Mouse (Mus musculus): Measurements from ENCODE around the gene Bpifa3. TPM values are rescaled to one million over a fixed set of nuclear protein-coding genes. Genes with fewer than 3 reads are reported as not detected.

Bpifa3 gene
- polyA plus RNA-seq (2015; fragmentation: Nextera tagmentation; extraction: Ambion mirVana) = not detected in 2 replicates

DNA sequence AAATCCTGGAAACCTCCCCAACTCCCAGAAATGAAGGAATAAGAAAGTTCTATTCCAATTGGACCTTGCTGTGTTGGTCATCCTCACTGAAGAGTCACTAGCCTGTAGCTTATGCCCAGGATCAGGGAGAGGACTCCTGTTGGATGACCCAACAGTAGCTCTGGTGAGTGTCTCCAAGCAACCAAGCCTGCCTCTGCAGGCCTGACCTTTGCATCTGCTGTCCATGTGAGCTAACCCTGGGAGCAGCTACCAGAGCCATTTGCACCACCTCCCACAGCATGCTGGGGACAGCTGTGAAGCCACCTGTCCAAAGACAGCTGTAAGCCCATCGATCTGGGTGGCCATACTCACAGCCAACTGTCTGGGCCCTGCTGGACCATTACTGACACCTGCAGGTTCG, at the start of gene Bpifa3:
Gene Bpifa3, plus strand, starts transcription at position 217 of the 400 bp plus-strand sequence.
- H3K27ac ChIP-seq (replicated peaks) = no peak within 1 kb of the TSS
- H3K36me3 ChIP-seq (replicated peaks) = no peaks in the 10 kb centered on the region
- no peaks in the 10 kb centered on the region for H3K27me3 ChIP-seq
- H3K9ac ChIP-seq = no peak within 1 kb of the TSS
- no peak for ATAC-seq (ENCODE audit: insufficient read depth)
- no peak within 1 kb of the TSS for H3K4me2 ChIP-seq
- no peaks in the 10 kb centered on the region for H3K4me1 ChIP-seq (replicated peaks)
- no peak within 1 kb of the TSS for H3K4me3 ChIP-seq (replicated peaks)
- 30% methylated on average over 2 of the region's 2 CpGs for WGBS (ENCODE audit: insufficient replicate concordance)
- no peaks in the 10 kb centered on the region for H3K9me3 ChIP-seq (replicated peaks)

DNA sequence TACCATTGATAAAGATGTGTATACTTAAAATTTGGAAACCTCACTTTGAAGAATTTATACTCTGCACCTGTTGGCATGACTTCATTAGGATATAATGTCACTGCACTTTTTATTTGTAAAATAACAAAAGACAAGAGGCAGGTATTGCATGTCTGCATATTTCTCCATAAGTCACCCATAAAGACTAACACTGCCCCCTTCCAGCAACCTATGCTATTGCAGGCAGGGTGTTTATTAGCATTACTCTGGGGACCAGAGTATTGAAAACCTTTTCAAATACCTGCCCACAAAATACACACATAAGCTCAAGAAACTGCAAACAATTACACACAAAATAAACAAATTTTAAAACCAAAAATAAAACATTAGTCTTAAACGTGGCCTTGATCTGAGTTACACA, 32.4 kb upstream of the Bpifa3 start:
- 31% methylated on average over 1 of the region's 1 CpGs for WGBS (ENCODE audit: insufficient replicate concordance)
- Histone ChIP-seq H3K4me1 (replicated peaks) (no peaks in the 10 kb centered on the region), H3K27ac (replicated peaks) (no peak overlapping the region), H3K27me3 (no peaks in the 10 kb centered on the region), H3K9me3 (replicated peaks) (no peaks in the 10 kb centered on the region), H3K4me3 (replicated peaks) (no peak overlapping the region), H3K9ac (no peak overlapping the region), H3K36me3 (replicated peaks) (no peaks in the 10 kb centered on the region), H3K4me2 (no peak overlapping the region)
- no peak for ATAC-seq (ENCODE audit: insufficient read depth)

DNA sequence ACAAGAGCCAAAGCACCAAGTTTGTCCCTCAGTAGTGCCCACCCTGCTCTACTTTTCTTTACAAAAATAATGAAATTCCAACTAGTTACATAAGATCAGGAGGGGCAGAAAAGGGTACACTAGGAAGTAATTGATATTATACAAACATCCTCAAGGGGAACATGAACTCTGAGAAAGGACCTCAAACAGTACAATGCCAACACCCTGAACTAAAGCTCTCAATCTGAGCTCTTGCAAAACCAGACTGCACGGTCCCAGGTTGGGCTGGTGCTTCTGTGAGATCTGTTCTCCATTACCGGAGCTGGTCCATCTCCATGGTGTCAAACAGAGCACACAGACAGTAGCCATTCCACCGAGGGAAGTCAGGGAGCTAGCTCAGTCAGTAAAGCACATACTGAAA, 12.8 kb upstream of the Bpifa3 start:
- Histone ChIP-seq H3K36me3 (replicated peaks) (no peaks in the 10 kb centered on the region), H3K4me1 (replicated peaks) (no peaks in the 10 kb centered on the region), H3K4me3 (replicated peaks) (no peak overlapping the region), H3K27me3 (no peaks in the 10 kb centered on the region), H3K27ac (replicated peaks) (no peak overlapping the region), H3K9ac (no peak overlapping the region), H3K4me2 (no peak overlapping the region), H3K9me3 (replicated peaks) (no peaks in the 10 kb centered on the region)
- no peak for ATAC-seq (ENCODE audit: insufficient read depth)
- 51% methylated on average over 3 of the region's 3 CpGs for WGBS (ENCODE audit: insufficient replicate concordance)

DNA sequence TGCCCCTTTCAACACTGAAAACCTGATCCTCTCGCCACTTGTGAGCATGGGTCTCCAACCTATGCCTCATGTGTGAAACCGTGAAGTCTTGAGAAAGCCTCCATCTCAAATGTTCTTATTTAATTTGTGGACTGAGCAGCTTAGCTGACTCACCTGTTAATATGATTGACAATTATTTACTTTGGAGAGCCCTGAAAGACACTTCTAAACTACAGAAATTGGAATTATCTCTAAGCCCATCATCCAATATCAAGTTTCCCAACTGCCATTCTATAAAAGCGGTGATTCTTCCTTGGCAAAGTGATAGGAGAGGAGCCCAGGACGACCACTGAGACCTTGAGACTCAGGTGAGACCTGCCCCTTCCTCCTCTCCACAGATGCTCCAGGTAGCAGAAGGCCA, 12.4 kb downstream of the Bpifa3 start, which contains the start of gene Bpifa1:
Gene Bpifa1, plus strand, starts transcription at position 301 of the 400 bp plus-strand sequence.
- Histone ChIP-seq H3K27ac (replicated peaks) (no peak within 1 kb of the TSS), H3K4me2 (no peak within 1 kb of the TSS), H3K27me3 (no peaks in the 10 kb centered on the region), H3K36me3 (replicated peaks) (no peaks in the 10 kb centered on the region), H3K9me3 (replicated peaks) (no peaks in the 10 kb centered on the region), H3K4me1 (replicated peaks) (no peaks in the 10 kb centered on the region), H3K9ac (no peak within 1 kb of the TSS), H3K4me3 (replicated peaks) (no peak within 1 kb of the TSS)
- no peak for ATAC-seq (ENCODE audit: insufficient read depth)
- 54% methylated on average over 4 of the region's 4 CpGs for WGBS (ENCODE audit: insufficient replicate concordance)

DNA sequence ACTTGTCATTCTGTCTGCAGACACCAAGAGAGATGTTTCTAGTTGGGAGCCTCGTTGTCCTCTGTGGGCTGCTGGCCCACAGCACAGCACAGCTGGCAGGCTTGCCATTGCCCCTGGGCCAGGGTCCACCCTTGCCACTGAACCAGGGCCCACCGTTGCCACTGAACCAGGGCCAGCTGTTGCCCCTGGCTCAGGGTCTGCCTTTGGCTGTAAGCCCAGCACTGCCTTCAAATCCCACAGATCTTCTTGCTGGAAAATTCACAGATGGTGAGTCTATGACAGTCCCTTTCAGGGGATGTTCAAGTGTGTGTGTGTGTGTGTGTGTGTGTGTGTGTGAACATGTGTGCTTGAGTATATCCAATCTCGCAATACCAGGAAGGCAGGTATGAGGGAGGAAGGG, 13.6 kb downstream of the Bpifa3 start:
- no peaks in the 10 kb centered on the region for H3K4me1 ChIP-seq (replicated peaks)
- WGBS (ENCODE audit: insufficient replicate concordance) = 49% methylated on average over 3 of the region's 3 CpGs

DNA sequence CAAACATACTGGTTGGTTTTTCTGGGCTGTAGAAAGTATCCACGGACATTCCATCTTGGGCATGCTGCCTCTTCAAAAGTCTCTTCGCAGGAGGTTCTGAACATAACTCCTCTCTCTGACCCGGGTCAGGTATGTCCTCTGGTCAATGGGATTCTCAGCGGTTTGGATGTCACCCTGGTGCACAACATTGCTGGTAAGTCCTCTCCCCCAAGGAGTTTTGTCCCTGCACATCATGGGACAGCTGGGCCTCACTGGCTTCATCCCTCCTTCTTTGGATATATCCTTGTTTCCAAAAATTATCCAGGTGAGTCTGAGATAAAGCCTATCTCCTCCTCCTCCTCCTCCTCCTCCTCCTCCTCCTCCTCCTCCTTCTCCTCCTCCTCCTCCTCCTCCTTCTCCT, 17.4 kb downstream of the Bpifa3 start:
- Histone ChIP-seq H3K4me3 (replicated peaks) (no peak overlapping the region), H3K4me1 (replicated peaks) (no peaks in the 10 kb centered on the region), H3K9me3 (replicated peaks) (no peaks in the 10 kb centered on the region), H3K4me2 (no peak overlapping the region), H3K27ac (replicated peaks) (no peak overlapping the region), H3K27me3 (no peaks in the 10 kb centered on the region), H3K9ac (no peak overlapping the region), H3K36me3 (replicated peaks) (no peaks in the 10 kb centered on the region)
- no peak for ATAC-seq (ENCODE audit: insufficient read depth)
- 60% methylated on average over 4 of the region's 4 CpGs for WGBS (ENCODE audit: insufficient replicate concordance)

More for the DNA sequence above, 13.6 kb downstream of the Bpifa3 start:
- Histone ChIP-seq H3K4me2 (no peak overlapping the region), H3K27ac (replicated peaks) (no peak overlapping the region), H3K36me3 (replicated peaks) (no peaks in the 10 kb centered on the region), H3K4me3 (replicated peaks) (no peak overlapping the region), H3K9ac (no peak overlapping the region), H3K9me3 (replicated peaks) (no peaks in the 10 kb centered on the region), H3K27me3 (no peaks in the 10 kb centered on the region)
- no peak for ATAC-seq (ENCODE audit: insufficient read depth)

DNA sequence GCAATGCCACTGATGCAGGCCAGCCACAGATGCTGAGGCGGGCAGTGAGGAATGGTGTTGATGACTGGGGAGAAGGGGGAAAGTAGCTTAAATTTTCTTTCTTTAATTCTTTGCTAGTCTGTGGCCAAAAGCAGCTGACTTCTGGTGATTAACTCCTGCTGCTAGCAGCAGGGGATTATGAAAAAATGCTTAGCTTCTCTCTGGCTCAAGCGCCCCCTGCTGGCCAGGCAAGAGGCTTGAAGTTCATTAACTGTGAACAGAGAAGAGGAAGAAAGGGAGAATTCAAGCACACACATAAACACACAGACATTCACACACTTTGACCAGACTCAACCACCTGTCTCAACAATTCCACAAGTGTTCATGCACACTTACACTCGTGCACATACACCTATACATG, 28.3 kb downstream of the Bpifa3 start:
- no peak for ATAC-seq (ENCODE audit: insufficient read depth)
- Histone ChIP-seq H3K4me3 (replicated peaks) (no peak overlapping the region), H3K4me2 (no peak overlapping the region), H3K36me3 (replicated peaks) (no peaks in the 10 kb centered on the region), H3K27me3 (no peaks in the 10 kb centered on the region), H3K9ac (no peak overlapping the region), H3K4me1 (replicated peaks) (no peaks in the 10 kb centered on the region), H3K27ac (replicated peaks) (no peak overlapping the region), H3K9me3 (replicated peaks) (no peaks in the 10 kb centered on the region)
- WGBS (ENCODE audit: insufficient replicate concordance) = 28% methylated on average over 3 of the region's 3 CpGs

DNA sequence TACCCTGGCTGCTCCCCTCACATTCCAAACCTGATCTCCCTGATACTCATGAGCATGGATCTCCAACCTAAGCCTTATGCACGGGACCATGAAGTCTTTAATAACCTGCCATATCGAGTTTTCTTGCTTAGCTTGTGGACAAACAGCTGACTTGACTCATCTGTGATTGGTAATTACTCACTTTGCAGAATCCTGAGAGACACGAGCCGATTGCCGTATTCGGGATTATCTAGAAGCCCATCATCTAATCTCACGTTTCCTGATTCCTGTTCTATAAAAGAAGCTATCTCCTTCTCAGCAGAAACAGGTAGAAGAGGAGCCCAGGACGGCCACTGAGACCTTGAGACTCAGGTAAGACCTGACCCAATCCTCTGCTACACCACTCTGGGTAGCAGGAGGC, 32.2 kb downstream of the Bpifa3 start, which contains the start of gene Bpifa5:
Gene Bpifa5, plus strand, starts transcription at position 301 of the 400 bp plus-strand sequence.
- H3K9ac ChIP-seq = no peak within 1 kb of the TSS
- ATAC-seq (ENCODE audit: insufficient read depth) = no peak
- no peaks in the 10 kb centered on the region for H3K27me3 ChIP-seq
- H3K4me2 ChIP-seq = no peak within 1 kb of the TSS
- no peaks in the 10 kb centered on the region for H3K4me1 ChIP-seq (replicated peaks)
- no peak within 1 kb of the TSS for H3K27ac ChIP-seq (replicated peaks)
- H3K9me3 ChIP-seq (replicated peaks) = no peaks in the 10 kb centered on the region
- H3K4me3 ChIP-seq (replicated peaks) = no peak within 1 kb of the TSS
- 55% methylated on average over 8 of the region's 8 CpGs for WGBS (ENCODE audit: insufficient replicate concordance)
- H3K36me3 ChIP-seq (replicated peaks) = no peaks in the 10 kb centered on the region

DNA sequence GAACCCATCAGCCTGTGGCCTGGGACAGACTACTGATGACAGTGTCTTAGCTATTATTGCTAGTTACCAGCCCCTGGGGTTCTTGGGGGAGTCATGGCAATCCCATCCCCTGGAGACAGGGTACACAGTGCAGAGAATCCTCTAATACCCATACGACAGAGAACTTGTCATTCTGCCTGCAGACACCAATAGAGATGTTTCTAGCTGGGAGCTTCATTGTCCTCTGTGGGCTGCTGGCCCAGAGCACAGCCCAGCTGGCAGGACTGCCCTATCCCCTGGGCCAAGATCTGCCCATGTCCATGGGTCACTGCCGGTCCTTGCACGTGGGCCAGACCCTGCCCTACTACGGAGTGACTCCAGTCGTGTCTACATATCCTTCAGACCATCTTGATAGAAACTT, 33.2 kb downstream of the Bpifa3 start:
- 68% methylated on average over 5 of the region's 5 CpGs for WGBS (ENCODE audit: insufficient replicate concordance)
- no peaks in the 10 kb centered on the region for H3K36me3 ChIP-seq (replicated peaks)
- no peaks in the 10 kb centered on the region for H3K4me1 ChIP-seq (replicated peaks)
- no peak overlapping the region for H3K4me3 ChIP-seq (replicated peaks)
- no peaks in the 10 kb centered on the region for H3K9me3 ChIP-seq (replicated peaks)
- H3K9ac ChIP-seq = no peak overlapping the region
- no peak for ATAC-seq (ENCODE audit: insufficient read depth)
- H3K27ac ChIP-seq (replicated peaks) = no peak overlapping the region
- no peak overlapping the region for H3K4me2 ChIP-seq
- H3K27me3 ChIP-seq = no peaks in the 10 kb centered on the region

DNA sequence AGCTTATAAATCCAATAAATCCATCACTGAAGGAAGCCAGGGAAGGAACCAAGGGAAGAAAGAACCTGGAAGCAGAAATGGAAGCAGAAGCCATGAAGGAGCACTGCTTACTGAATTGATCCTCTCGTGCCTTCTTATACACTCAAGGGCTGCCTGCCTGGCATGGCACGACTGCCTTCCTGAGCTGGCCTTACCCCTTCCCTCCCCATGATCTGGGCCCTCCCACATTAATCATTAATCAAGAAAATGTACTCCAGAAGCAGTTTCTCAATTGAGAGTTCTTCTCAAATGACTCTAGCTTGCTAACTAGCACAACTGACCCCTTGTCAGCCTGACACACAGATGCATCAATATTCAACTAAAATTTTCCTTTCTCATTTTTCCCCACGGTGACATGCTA, 39.0 kb downstream of the Bpifa3 start:
- H3K36me3 ChIP-seq (replicated peaks) = no peaks in the 10 kb centered on the region
- no peaks in the 10 kb centered on the region for H3K9me3 ChIP-seq (replicated peaks)
- H3K4me2 ChIP-seq = no peak overlapping the region
- no peaks in the 10 kb centered on the region for H3K27me3 ChIP-seq
- WGBS (ENCODE audit: insufficient replicate concordance) = 39% methylated on average over 3 of the region's 3 CpGs
- H3K9ac ChIP-seq = no peak overlapping the region
- H3K4me3 ChIP-seq (replicated peaks) = no peak overlapping the region
- no peak for ATAC-seq (ENCODE audit: insufficient read depth)
- H3K4me1 ChIP-seq (replicated peaks) = no peaks in the 10 kb centered on the region
- no peak overlapping the region for H3K27ac ChIP-seq (replicated peaks)

DNA sequence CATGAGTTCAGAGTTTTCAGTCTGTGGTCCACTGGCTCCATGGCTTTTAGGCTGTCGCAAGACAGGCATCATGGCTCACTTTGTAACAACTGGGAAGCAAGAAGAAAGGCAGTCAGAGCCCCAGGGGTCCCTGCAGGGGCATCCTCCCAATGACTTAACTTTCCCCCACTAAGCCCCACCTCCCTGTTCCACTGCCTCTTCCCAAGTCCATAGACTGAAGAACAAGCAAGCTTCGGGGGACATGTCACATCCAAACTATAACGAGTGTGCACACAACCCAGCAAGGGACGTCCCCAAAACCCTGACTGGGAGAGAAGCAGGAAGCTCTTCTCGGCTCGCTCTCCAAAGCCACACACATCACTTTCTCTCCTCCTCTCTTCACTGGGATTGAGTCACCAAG, 41.5 kb downstream of the Bpifa3 start:
- H3K27me3 ChIP-seq = no peaks in the 10 kb centered on the region
- H3K9ac ChIP-seq = no peak overlapping the region
- no peak overlapping the region for H3K27ac ChIP-seq (replicated peaks)
- no peak overlapping the region for H3K4me2 ChIP-seq
- no peaks in the 10 kb centered on the region for H3K36me3 ChIP-seq (replicated peaks)
- no peak overlapping the region for H3K4me3 ChIP-seq (replicated peaks)
- ATAC-seq (ENCODE audit: insufficient read depth) = no peak
- no peaks in the 10 kb centered on the region for H3K4me1 ChIP-seq (replicated peaks)
- H3K9me3 ChIP-seq (replicated peaks) = no peaks in the 10 kb centered on the region
- 58% methylated on average over 6 of the region's 6 CpGs for WGBS (ENCODE audit: insufficient replicate concordance)

DNA sequence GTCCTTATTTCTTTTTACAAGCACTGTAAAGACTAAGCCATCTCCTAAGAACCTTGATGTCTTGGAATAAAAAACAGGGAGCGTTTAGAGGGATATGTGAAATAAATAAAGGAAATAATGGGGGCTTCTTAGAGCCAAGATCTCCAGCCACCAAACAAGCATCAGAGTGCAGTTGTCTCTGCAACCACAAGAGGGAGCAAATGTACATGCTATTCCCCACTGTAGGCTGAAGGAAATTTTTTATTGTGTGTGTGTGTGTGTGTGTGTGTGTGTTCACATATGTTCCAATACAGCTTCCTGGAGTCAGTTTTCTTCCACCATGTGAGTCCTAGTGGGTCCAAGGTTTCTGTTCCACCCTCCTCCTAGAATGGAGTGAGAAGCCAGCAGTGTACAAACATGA, 43.2 kb downstream of the Bpifa3 start:
- no peak overlapping the region for H3K4me2 ChIP-seq
- H3K27ac ChIP-seq (replicated peaks) = no peak overlapping the region
- H3K9me3 ChIP-seq (replicated peaks) = no peaks in the 10 kb centered on the region
- H3K27me3 ChIP-seq = no peaks in the 10 kb centered on the region
- no peak for ATAC-seq (ENCODE audit: insufficient read depth)
- 14% methylated on average over 1 of the region's 1 CpGs for WGBS (ENCODE audit: insufficient replicate concordance)
- no peaks in the 10 kb centered on the region for H3K36me3 ChIP-seq (replicated peaks)
- no peak overlapping the region for H3K4me3 ChIP-seq (replicated peaks)
- H3K9ac ChIP-seq = no peak overlapping the region
- H3K4me1 ChIP-seq (replicated peaks) = no peaks in the 10 kb centered on the region

Measured in liver, embryonic 15.5 days (tissue).